Mouse (Mus musculus) embryonic facial prominence, embryonic 10.5 days (tissue): Measurements from ENCODE around the gene Tmem240. TPM values are rescaled to one million over a fixed set of nuclear protein-coding genes. Genes with fewer than 3 reads are reported as not detected.
A peak's percentile ranks its signal among the peaks of the same experiment; 100 is the strongest.

Experiments
- DNase-seq: peaks from one replicate; pipeline ENCODE4 v3.0.0-alpha.2; 2017; ENCODE audit warnings: low spot score
- H3K27ac ChIP-seq: fragments of 300-500 bp; sonication (generic); replicated peaks from 2 replicates; pipeline ENCODE4 v1.5.1; 2016; ENCODE audit warnings: mild to moderate bottlenecking
- H3K27me3 ChIP-seq: fragments of 300-500 bp; sonication (generic); replicated peaks from 2 replicates; pipeline ENCODE4 v1.6.1; 2016; ENCODE audit warnings: low read depth, mild to moderate bottlenecking; ENCODE audit not compliant: poor library complexity, severe bottlenecking
- H3K36me3 ChIP-seq: fragments of 300-500 bp; sonication (generic); replicated peaks from 2 replicates; pipeline ENCODE4 v1.6.1; 2016; ENCODE audit warnings: mild to moderate bottlenecking, moderate library complexity
- H3K4me1 ChIP-seq: fragments of 300-500 bp; sonication (generic); 2 replicates; pipeline ENCODE4 v1.6.1; 2016
- H3K4me3 ChIP-seq: fragments of 300-500 bp; sonication (generic); 2 replicates; pipeline ENCODE4 v1.5.1; 2016; ENCODE audit warnings: mild to moderate bottlenecking, moderate library complexity
- H3K9me3 ChIP-seq: fragments of 300-500 bp; sonication (generic); 2 replicates; pipeline ENCODE4 v1.6.1; 2016; ENCODE audit warnings: mild to moderate bottlenecking
- WGBS: fragments of 180-500 bp; shearing (Covaris S2); methylation state at CpG from one replicate; pipeline ENCODE4 v1.1.7; 2016; 5-methylcytosine and 5-hydroxymethylcytosine counted together
- polyA plus RNA-seq: library from polyadenylated mRNA; unstranded; fragments of >200 nt; fragmentation: Nextera tagmentation; extraction: Ambion mirVana; gene quantifications from 2 replicates; pipeline ENCODE4 v1.2.1, GENCODE M21; 2016

Tmem240 gene
- polyA plus RNA-seq, 1 experiment from 2014 or later: 0.79 TPM

DNA sequence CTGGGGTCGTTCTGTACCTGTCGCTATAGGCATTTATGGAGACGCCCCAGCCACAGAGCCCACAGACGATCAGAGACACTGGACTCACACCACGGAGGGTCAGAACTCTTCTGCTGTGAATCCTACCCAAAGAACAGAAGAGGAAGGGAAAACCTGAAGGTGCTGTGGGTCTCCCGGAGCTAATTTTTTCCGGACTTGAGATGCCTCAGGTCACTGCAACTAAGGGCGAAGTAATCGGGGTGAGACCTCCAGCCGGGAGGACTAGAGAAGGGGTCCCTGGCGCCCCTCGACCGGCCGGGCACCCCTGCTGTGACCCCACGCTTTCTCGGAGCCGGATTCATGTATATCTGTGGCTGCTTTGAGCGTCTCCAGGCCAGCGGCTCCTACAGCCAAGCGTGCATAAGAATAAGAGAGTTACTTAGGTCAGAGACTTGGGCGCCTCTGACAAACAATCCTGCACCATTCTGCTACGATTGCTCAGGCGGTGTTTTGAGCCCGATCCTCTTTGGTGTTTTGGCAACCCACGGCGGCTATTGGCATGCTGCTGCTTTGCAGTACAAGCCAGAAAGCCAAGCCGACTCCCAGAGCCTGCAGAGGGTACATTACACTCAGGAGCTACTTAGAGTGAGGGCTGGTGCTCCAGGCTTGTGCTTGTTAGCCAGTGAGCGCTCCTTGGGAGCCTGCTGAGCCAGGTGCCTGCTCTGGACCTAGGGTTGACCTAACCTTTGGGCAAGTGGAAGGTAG lies 26.9 kb downstream of the Tmem240 start:
- Histone ChIP-seq H3K4me1 (peaks cover 33% of the 10 kb centered on the region), H3K27me3 (no peaks in the 10 kb centered on the region), H3K9me3 (no peaks in the 10 kb centered on the region), H3K36me3 (peaks cover 22% of the 10 kb centered on the region), H3K4me3 (peak overlapping the region; percentile 87), H3K27ac (peak overlapping the region; percentile 75)
- 3% methylated on average over 28 of the region's 28 CpGs for WGBS
- no peak for DNase-seq

DNA sequence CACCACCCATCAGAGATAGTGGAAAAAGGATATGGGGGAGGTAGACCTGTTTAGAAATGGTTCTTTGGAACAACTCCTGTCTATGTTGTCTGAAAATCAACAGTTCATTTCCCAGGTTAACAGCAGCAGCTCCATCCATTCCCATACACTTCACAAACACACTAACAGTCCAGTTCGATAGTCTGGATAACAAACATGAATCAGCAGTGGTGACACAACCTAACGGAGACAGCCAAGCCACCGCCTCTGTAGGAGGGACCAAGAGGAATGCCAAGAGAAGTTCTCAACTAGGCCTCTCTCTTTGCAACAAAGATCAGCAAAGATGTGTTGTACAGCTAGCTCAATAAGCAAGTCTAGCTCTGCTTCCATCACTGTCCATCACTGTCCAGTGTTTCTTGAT lies 27.8 kb downstream of the Tmem240 start:
- H3K27me3 ChIP-seq: no peaks in the 10 kb centered on the region
- peak overlapping the region; percentile 87 for H3K4me3 ChIP-seq
- 90% methylated on average over 3 of the region's 3 CpGs for WGBS
- H3K4me1 ChIP-seq: peaks cover 33% of the 10 kb centered on the region
- no peak for DNase-seq
- H3K36me3 ChIP-seq: peaks cover 14% of the 10 kb centered on the region
- no peak overlapping the region for H3K27ac ChIP-seq
- H3K9me3 ChIP-seq: no peaks in the 10 kb centered on the region

DNA sequence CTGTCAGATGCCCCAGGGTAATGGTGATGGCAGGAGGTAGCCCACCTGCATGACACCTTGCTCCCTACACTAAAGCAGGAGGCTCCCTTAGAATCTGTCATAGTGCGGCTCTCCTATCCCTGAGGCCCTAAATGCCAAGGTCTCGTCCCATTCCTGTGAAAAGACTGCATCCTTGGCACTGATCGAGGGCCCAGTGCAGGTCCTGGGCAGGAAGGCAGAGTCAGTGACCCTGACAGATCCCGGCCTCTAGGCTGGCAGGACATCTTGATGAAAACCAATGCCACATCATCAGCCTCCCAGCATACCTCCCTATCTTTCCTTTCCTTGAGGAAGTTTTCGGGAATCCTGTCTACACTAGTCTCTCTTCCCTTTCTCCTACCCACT lies 34.9 kb downstream of the Tmem240 start:
- H3K4me3 ChIP-seq: peak overlapping the region; percentile 71
- WGBS: 62% methylated on average over 5 of the region's 5 CpGs
- H3K27ac ChIP-seq: peak overlapping the region; percentile 96
- H3K4me1 ChIP-seq: peaks cover 33% of the 10 kb centered on the region
- 0 out of 2 replicates have a peak, but pooled peaks cover 3% of the 10 kb centered on the region for H3K36me3 ChIP-seq
- no peak for DNase-seq
- peaks cover 41% of the 10 kb centered on the region for H3K27me3 ChIP-seq
- no peaks in the 10 kb centered on the region for H3K9me3 ChIP-seq

DNA sequence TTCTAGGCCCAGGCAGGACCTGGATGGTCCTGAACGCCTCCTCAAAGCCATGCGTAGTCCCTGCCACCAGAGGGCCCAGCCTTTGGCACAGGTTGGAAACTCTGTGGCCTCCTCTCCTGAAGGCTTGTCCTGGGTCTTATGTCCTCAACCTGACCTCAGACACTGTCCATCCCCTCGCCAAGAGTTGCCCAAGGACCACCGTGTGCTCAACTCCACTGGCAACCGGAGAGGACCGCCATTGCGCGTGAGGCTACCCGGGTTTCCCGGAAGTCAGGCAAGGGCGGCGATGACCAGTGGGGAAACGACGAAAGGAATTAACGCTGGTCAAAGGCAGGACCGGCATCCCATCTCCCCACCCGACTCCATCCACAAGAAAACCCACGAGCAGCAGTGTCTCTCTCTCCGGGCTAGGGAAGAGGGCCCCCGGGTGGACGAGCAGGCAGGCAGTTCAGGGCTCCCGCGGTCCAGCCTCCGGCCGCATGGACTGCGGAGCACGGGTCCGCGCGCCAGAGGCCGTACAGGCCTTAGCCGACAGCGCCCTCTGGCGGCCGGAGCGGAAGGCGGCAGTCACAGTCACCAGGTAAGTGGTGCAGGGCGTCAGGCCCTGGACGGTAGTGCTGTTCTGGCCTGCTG lies 35.4 kb downstream of the Tmem240 start:
- H3K9me3 ChIP-seq: no peaks in the 10 kb centered on the region
- H3K4me1 ChIP-seq: peaks cover 39% of the 10 kb centered on the region
- H3K27me3 ChIP-seq: peaks cover 46% of the 10 kb centered on the region
- DNase-seq: peak; percentile 94
- H3K27ac ChIP-seq: peak overlapping the region; percentile 96
- 0 out of 2 replicates have a peak, but pooled peaks cover 3% of the 10 kb centered on the region for H3K36me3 ChIP-seq
- H3K4me3 ChIP-seq: peak overlapping the region; percentile 71
- WGBS: under 1% methylated on average over 39 of the region's 39 CpGs

DNA sequence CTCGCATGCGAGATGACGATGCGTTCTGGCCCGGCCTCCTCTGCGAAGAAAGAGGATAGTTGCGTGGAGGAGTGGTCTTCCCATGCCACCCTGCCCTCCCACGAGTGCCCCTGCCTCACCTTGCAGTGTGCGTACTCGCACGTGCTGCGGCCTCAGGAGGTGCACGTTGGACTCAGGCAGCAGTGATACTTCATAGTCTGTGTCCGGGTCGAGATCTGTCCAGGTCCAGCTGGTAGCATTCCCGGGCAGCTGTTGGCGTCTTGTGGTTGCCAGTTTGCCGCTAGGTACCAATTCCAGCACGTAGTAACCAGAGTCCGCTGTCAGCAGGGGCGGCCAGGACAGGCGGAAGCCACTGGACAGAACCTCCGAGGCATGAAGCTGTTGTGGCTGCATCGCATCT lies 36.0 kb downstream of the Tmem240 start:
- WGBS: 42% methylated on average over 24 of the region's 24 CpGs
- Histone ChIP-seq H3K36me3 (0 out of 2 replicates have a peak, but pooled peaks cover 3% of the 10 kb centered on the region), H3K9me3 (no peaks in the 10 kb centered on the region), H3K27me3 (peaks cover 52% of the 10 kb centered on the region), H3K4me1 (peaks cover 45% of the 10 kb centered on the region), H3K27ac (peak overlapping the region; percentile 96), H3K4me3 (peak overlapping the region; percentile 71)
- DNase-seq: no peak

DNA sequence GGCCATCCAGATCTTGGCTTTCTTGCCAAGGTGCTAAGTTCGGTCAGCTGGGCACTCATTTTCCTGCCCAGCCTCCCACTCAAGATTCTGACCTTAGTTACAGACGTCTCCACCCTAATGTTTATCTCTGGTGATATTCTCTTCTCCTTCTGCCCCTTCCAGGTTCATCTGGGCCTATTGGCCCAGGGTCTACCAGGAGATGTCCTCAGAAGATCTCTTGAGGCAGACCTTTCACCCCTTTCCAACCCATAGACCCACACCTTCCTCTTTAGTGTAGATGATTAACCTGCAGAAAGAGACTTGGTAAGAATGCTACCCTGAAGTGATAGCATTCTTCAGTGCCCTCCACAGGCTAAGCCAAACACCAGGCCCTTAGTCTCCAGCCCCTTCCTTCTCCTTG lies 37.1 kb downstream of the Tmem240 start:
- H3K4me1 ChIP-seq: peaks cover 54% of the 10 kb centered on the region
- H3K36me3 ChIP-seq: 0 out of 2 replicates have a peak, but pooled peaks cover 3% of the 10 kb centered on the region
- 90% methylated on average over 2 of the region's 2 CpGs for WGBS
- H3K27ac ChIP-seq: no peak overlapping the region
- no peak for DNase-seq
- peaks cover 55% of the 10 kb centered on the region for H3K27me3 ChIP-seq
- no peak overlapping the region for H3K4me3 ChIP-seq
- no peaks in the 10 kb centered on the region for H3K9me3 ChIP-seq

DNA sequence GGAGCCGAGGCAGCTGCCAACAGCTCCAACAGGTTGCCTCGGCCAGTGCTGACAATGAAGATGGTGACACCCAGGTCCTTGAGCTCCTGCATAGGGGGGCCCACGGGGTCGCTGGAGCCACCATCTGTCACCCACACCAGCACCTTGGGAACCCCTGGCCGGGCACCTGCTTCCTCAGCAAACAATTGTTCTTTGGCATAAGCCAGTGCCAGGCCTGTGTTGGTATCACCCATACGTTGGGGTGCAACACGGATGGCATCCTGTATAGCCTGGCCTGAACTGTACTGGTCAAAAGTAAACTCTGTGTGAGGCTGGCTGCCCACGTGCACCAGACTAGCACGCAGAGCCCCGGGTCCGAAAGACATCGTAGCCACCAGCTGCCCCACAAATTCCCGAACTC lies 38.2 kb downstream of the Tmem240 start:
- peaks cover 64% of the 10 kb centered on the region for H3K4me1 ChIP-seq
- 0 out of 2 replicates have a peak, but pooled peaks cover 3% of the 10 kb centered on the region for H3K36me3 ChIP-seq
- no peaks in the 10 kb centered on the region for H3K9me3 ChIP-seq
- H3K4me3 ChIP-seq: no peak overlapping the region
- no peak for DNase-seq
- 90% methylated on average over 13 of the region's 13 CpGs for WGBS
- H3K27me3 ChIP-seq: peaks cover 55% of the 10 kb centered on the region
- H3K27ac ChIP-seq: no peak overlapping the region

DNA sequence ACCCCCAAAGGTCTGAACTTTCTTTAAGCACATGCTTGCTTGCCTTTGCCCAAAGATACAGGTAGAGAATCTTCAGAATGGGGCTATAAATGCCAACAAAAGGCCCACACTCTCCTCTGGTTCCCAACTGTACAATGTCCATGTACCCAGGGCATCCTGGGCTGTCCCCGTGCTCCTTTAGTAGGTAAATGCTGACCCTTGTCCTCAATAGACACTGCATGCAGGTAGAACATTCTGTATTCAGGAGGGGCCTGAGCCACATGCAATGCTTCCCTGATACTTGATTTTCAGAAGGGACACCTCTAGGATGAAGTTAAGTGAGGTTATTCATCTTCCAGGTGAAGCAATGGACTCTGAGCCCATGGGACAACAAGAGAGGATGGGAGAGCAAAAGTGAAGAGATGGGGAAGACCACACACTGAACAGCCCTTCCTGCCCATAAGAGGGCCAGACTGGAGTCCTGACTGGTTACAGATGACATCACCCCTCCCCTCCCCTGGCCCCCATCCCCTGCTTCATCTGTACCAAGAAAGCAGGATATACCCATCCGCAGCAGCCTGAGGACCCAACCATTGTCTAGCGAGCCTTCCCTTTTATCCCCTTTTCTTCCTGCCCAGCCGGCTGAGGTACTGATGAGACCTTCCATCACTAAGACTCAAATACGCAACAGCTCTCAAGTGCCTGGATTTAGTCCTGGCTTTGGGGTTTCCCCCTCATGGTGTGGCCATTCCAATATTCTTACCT lies 38.9 kb downstream of the Tmem240 start:
- Histone ChIP-seq H3K4me3 (peak overlapping the region; percentile 55), H3K27ac (peak overlapping the region; percentile 59; the same call in 1 of the 2 replicates), H3K4me1 (peaks cover 65% of the 10 kb centered on the region), H3K9me3 (no peaks in the 10 kb centered on the region), H3K27me3 (peaks cover 55% of the 10 kb centered on the region), H3K36me3 (0 out of 2 replicates have a peak, but pooled peaks cover 3% of the 10 kb centered on the region)
- 35% methylated on average over 5 of the region's 5 CpGs for WGBS
- peak; percentile 14 for DNase-seq

DNA sequence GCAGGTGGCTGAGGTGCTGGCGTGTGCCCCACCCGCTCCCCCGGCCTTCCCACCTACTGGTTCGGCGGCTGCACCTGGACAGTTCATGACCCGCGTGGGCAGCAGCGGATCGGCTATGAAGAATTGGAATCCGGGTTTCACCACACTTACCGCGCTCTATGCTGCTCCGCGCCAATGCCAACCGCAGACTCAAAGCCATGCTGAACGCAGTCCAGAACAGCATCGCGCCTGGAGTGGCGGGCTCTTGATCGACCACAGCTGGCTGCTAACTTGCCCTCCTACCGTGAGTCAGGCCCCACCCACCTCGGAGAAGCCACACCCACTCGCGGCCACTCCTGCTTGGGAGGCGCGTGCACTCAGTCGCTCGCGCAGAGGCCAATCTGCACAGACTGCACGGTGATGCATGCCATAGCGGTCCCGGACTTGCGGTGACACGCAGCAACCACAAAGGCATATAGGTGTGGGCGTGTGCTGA lies 39.7 kb downstream of the Tmem240 start, which contains the start of gene Vwa1:
TSS of gene Vwa1 (minus strand) at position 419 of the 475 bp plus-strand sequence.
- H3K27me3 ChIP-seq: peaks cover 55% of the 10 kb centered on the region

DNA sequence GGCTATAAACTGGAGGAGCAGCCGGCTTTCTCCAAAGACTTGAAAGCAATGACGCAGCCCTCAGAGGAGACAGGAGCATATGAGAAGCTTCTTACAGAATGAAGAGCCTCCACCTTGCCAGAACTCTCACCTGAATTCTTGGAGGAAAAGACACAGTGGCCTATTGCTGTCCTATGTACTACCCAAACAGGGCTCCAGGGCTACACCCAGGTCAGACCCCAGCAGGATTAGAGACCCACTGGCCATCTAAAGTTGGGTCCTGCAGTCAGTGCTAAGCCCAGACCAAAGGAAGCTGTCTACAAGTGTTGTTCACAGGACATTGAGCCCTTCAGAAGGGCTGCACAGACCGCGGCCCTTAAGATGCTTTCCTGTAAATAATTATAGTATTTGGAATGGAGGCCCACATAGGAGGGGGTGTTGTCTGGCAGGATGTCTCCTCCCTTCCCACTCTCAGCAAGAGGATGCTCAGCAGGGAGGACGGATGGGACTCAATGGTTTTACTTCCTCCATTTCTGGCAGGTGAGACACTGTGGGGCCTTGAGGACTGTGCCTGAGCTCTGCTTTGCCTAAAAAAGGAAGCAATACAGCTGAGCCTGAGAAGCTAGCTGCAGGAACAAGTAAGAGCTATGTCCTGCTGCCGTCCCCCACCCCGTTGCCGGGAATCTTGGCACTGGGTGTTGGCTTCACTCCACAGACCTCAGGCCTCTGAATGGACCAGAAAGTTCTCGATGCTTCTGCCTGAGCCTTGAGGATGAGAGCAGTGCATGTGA lies 40.6 kb downstream of the Tmem240 start:
- H3K27ac ChIP-seq: peak overlapping the region; percentile 59; the same call in 1 of the 2 replicates
- peak; percentile 9 for DNase-seq
- 0 out of 2 replicates have a peak, but pooled peaks cover 3% of the 10 kb centered on the region for H3K36me3 ChIP-seq
- peaks cover 54% of the 10 kb centered on the region for H3K4me1 ChIP-seq
- H3K9me3 ChIP-seq: no peaks in the 10 kb centered on the region
- peak overlapping the region; percentile 55 for H3K4me3 ChIP-seq
- H3K27me3 ChIP-seq: peaks cover 55% of the 10 kb centered on the region
- 61% methylated on average over 9 of the region's 9 CpGs for WGBS

More for the DNA sequence above, 39.7 kb downstream of the Tmem240 start, which contains the start of gene Vwa1:
- DNase-seq: peak; percentile 92
- peak within 1 kb of the TSS; percentile 55 for H3K4me3 ChIP-seq
- 1% methylated on average over 35 of the region's 35 CpGs for WGBS
- peaks cover 60% of the 10 kb centered on the region for H3K4me1 ChIP-seq
- H3K27ac ChIP-seq: peak within 1 kb of the TSS; percentile 59
- H3K9me3 ChIP-seq: no peaks in the 10 kb centered on the region
- 0 out of 2 replicates have a peak, but pooled peaks cover 3% of the 10 kb centered on the region for H3K36me3 ChIP-seq

DNA sequence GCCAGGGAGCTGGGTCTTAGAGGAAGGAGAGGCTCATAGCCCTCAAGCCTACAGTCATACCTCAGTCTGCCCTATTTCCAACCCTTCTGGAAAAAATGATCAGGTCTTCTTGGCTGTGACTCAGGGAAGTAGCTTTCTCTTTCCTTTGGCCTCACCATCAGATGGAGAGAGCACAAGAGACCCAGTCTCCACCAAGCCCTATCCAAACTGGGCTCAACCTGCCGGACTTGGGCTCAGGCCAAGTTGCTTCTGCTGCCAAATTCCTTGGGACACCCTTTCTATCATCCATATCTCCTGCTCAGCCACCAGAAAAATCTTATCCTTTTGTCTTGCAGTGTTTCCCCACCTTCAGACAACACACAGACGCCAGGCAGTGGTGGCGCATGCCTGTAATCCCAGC lies 41.3 kb downstream of the Tmem240 start:
- Histone ChIP-seq H3K4me1 (peaks cover 51% of the 10 kb centered on the region), H3K9me3 (no peaks in the 10 kb centered on the region), H3K36me3 (0 out of 2 replicates have a peak, but pooled peaks cover 3% of the 10 kb centered on the region), H3K4me3 (no peak overlapping the region), H3K27ac (no peak overlapping the region), H3K27me3 (peaks cover 51% of the 10 kb centered on the region)
- 82% methylated on average over 3 of the region's 3 CpGs for WGBS
- no peak for DNase-seq
